ENCODE assay signal across 9 mouse cellular contexts in the genomic region with DNA sequence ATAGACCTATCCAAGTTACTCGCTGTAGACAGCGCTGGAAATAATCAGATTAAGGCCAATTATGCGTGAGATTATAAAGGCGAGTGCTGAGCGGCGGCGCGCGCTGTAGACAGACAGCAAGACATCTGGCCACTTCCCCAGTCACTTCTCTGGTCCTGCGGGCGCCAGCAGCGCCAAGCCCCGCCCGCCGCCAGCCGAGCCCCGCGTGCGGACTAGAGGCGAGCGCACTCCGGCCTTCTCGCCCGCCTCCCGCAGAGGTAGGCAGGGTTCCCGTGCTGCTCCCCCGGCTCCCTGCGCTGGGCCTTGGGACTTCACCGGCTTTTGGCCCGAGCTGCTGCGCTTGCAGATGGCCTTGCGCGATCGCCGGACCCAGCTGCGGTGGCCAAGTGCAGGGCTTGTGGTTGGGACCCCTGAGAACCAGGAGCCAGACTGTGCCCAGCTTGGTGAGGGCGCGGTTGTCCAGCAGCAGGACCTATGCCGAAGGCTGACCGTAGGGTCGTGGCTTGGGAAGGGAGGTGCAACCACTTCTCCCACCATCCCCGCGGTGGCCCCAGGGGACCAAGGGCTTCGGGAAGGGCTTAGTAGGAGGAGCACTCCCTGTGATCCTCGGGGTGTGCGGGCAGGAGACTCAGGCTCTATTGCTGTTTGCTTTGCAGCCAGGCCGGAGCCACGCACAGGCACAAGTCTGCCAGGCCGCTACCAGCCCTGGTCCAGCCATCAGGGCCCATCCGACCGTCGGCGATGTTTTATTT. TPM values are rescaled to one million over a fixed set of nuclear protein-coding genes. Genes with fewer than 3 reads are reported as not detected.
DNase-seq lines count a peak whose midpoint lies in the region; ATAC-seq lines count a peak whose summit lies in the region.
"Had no signal": no experiment of that assay in that cellular context is flagged by ENCODE, and none has a peak within 500 bp of the region (broad histone marks: within the 10 kb centered on the region; RNA-seq: fewer than 3 reads in every experiment).

A gene (plus strand): TSS at position 118 of the 752 bp plus-strand sequence.

- no peak within 1 kb of the TSS for H3K27ac ChIP-seq in forebrain, embryonic 13.5 days
- H3K27ac ChIP-seq in limb, embryonic 12.5 days: no peak within 1 kb of the TSS

- WGBS in forebrain, embryonic 13.5 days: 1% methylated on average over 53 of the region's 53 CpGs
- WGBS in limb, embryonic 12.5 days: under 1% methylated on average over 53 of the region's 53 CpGs

- peak within 1 kb of the TSS; percentile 59 for H3K4me2 ChIP-seq in forebrain, embryonic 13.5 days
- H3K4me2 ChIP-seq in limb, embryonic 12.5 days: peak within 1 kb of the TSS; percentile 48

- H3K27me3 ChIP-seq in forebrain, embryonic 13.5 days: peaks cover 94% of the 10 kb centered on the region
- H3K27me3 ChIP-seq in limb, embryonic 12.5 days: peaks cover 95% of the 10 kb centered on the region

- peaks cover 29% of the 10 kb centered on the region for H3K4me1 ChIP-seq in forebrain, embryonic 13.5 days
- H3K4me1 ChIP-seq in limb, embryonic 12.5 days (replicated peaks): peaks cover 22% of the 10 kb centered on the region

- peak within 1 kb of the TSS; percentile 35 for H3K4me3 ChIP-seq in forebrain, embryonic 13.5 days
- H3K4me3 ChIP-seq in limb, embryonic 12.5 days (replicated peaks): peak within 1 kb of the TSS; percentile 30

- no peaks in the 10 kb centered on the region for H3K36me3 ChIP-seq in forebrain, embryonic 13.5 days (ENCODE audit: poor library complexity, severe bottlenecking)
- H3K36me3 ChIP-seq in limb, embryonic 12.5 days: no peaks in the 10 kb centered on the region

- H3K9ac ChIP-seq in forebrain, embryonic 13.5 days: peak within 1 kb of the TSS; percentile 39; the same call in 1 of the 2 replicates
- H3K9ac ChIP-seq in limb, embryonic 12.5 days (replicated peaks): no peak within 1 kb of the TSS

- DNase-seq in cerebellum, postnatal 14 days: peak; percentile 30 to 38
- DNase-seq in cerebellum, adult 11-12 months: no peak
- peak; percentile 14 for DNase-seq in ES-CJ7 (ENCODE audit: low read depth, low spot score)
- DNase-seq in thymus, postnatal 4 days: no peak
- no peak for DNase-seq in left cerebral cortex, adult 9 months (ENCODE audit: low spot score in 2 of 2)
- DNase-seq in lung, postnatal 4 days: no peak

- peak; percentile 42; the same call in 1 of the 2 replicates for ATAC-seq in forebrain, embryonic 13.5 days
- ATAC-seq in limb, embryonic 12.5 days (ENCODE audit: insufficient number of reproducible peaks, insufficient read depth, low FRiP score, low TSS enrichment, low read depth): no peak

- no peaks in the 10 kb centered on the region for H3K9me3 ChIP-seq in forebrain, embryonic 13.5 days (replicated peaks)
- H3K9me3 ChIP-seq in limb, embryonic 12.5 days: no peaks in the 10 kb centered on the region

RNA-seq across cellular contexts. Expression of the gene that starts here (rescaled TPM):
- 0.22 and 0.54 TPM in 2 replicates for polyA plus RNA-seq in forebrain, embryonic 13.5 days (2015; fragmentation: Nextera tagmentation; extraction: Ambion mirVana)
- 0.59 TPM in 1 of 2 replicates, not detected in the other for polyA plus RNA-seq in limb, embryonic 12.5 days (2016; fragmentation: Nextera tagmentation; extraction: Ambion mirVana)
- polyA plus RNA-seq: C2C12 had no signal

Comparison
In these comparisons a context has a peak if more than half of its experiments do, and no peak if none do; other contexts are left out.
1. DNase-seq: peak in cerebellum, postnatal 14 days (2 of 2) and ES-CJ7 (single experiment); none in cerebellum, adult 11-12 months (single experiment), thymus, postnatal 4 days (single experiment), left cerebral cortex, adult 9 months (0 of 2) and lung, postnatal 4 days (0 of 2).
2. Peak in ATAC-seq, H3K4me3 ChIP-seq, H3K9ac ChIP-seq and H3K4me2 ChIP-seq in forebrain, embryonic 13.5 days; RNA of the gene not detected or under 1 TPM.